Mouse (Mus musculus) spleen, embryonic (tissue): ENCODE data around the gene Mta1.

Source experiments
- CTCF ChIA-PET: fragments of 350-600 bp; sonication (Branson Sonifier 250); formaldehyde crosslinking; loops from one replicate; lab custom pipeline; 2022; lab: Charles Lee

The Mta1 gene

DNA sequence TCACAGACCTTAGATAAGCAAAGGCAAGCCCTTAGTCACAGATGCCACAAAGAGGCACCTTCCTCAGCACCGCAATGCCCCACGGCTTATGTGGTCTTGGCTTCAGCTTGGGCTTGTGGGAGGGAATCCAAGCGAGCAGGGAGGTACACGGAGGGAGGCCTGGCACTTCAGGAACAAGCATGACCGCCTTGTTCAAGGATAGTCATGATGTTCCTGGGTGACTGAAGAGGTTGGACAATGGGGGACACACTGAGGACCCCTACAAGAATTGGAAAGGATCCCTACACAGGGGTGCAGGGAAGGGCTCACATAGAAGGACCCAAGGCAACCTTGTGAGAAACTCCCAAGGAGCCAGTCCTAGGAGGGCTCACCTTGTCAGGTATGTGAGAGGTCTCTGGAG lies 1.0 kb upstream of the Mta1 start:
- CTCF ChIA-PET: interaction anchor here (0.6 to 1.0 kb wide), 2 partner anchors 59 to 73 kb away, joined by 3 to 10 read pairs; no protein-coding TSS in a partner anchor

DNA sequence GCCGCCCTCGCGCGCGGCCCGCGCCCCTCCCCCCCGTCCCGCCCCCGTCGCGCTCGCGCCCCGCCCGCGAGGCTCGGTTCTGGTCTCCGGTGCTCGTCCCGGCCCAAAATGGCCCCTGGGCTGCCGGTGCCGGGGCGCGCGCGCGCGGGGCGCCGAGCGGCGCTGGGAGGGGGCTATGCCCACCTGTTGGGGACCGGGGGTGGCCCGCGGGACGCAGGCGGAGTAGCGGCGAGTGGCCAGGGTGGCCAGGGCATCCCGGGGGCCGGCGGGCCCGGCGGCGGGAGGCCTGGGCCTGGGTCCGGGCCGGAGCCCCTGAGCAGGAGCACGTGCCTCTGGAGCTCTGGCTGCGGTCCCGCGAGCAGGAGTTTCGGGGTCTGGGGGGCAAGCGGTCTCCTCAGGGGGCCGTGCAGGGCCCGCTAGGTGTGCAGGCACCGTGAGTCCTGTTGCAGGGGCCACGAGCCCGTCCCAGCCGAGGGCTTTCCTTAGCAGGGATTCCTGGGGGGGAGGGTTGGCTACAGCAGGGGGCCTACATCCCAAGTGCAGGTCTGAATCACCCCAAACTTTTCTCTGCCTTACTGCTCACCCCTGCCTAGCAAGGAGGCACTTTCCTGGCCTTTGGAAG lies 563 bp downstream of the Mta1 start:
- CTCF ChIA-PET: no interaction called here

DNA sequence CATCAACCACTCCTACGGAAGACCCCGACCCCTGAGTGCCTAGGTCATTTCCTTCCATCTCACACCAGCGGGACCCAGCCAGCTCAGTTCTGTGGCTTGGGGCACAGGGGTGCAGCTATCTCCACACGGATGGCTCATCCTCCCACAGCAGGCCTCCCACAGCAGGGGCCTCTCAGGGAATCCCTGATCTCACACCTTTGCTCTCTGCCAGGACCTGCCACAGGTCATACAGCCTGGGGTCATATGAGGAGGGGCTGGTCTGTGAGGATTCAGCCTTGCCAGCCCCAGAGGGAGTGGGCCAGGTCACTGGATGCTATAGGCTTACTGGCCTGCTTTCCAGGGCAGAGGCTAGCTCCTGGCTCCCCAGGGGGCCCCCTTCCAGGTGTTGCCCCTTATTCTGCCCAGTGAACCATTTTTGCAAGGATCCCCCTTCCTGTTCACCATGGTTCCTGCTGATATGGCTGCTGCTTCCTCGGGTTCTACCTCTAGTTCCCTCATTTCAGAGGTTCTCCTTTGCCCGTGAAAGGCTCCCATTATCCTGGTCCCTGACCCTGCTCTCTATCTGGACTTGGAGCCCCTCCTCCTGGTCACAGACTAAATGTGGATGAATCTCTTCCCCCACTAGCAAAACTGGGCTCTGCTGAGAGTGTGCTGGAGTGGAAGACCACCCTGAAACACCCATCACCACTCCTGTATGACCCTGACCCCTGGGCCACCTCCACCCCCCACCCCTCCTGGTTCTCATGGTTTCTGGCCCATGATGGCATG lies 1.6 kb downstream of the Mta1 start:
- CTCF ChIA-PET: no interaction called here

DNA sequence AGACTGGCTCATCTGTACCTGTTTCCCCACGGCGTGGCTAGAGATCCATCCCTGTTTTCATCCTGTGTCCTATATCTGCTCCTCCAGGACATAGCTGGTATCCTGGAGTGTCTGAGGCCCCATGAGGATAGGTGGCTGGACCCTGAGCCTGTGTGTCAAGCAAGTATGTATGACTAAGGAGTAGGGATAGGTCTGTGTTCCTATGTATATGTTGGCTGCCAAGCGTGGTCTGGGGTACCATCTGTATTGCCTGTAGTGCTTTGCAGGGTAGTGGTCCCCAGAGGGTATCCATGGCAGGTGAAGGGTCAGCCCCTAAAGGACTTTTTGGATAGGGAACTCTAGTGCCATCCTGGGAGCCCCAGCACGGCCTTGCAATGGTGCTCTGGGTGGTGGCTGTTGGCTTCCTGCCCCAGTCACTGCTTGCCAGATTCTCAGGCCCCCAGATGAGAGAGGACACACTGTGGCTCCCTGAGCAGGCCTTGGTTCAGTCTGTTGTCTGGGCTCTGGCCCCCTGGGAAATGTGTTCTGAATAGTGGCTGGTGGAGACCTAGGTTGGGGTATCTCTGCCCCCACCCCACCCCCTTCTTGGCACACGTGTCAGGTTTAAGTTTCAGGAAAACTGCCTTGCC lies 2.5 kb downstream of the Mta1 start:
- CTCF ChIA-PET: no interaction called here

DNA sequence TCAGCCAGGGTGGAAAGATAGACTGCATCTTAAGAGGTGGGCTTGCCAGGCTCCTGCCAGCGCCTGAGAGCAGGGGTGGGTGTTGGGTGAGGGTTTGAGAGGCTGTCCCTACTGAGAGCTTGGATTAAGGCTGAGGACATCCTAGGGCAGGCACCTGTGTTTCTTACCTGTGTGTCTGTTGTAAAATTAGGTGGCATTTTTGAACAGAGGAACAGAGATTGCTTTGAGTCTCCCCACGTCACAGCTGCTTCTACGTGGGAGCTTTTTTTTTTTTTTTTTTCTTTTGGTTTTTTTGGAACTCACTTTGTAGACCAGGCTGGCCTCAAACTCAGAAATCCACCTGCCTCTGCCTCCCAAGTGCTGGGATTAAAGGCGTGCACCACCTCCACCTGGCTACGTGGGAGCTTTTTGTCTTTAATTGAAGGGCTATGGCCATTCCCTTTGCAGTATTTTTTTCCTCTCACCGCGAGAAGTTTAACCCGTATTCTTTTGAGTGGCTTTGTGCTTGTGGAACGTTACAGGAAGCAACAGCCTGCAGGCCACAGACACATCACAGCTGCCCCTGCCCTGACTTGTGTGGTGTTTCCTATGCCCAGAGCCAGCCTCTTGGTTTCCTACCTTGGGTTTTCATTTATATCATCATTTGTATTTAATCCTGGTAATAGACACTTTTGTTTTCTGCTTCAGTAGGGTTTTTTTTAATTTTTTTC lies 3.3 kb downstream of the Mta1 start:
- CTCF ChIA-PET: interaction anchor here (0.7 kb wide), 2 partner anchors 101 to 226 kb away, joined by 9 to 11 read pairs; no protein-coding TSS in a partner anchor

DNA sequence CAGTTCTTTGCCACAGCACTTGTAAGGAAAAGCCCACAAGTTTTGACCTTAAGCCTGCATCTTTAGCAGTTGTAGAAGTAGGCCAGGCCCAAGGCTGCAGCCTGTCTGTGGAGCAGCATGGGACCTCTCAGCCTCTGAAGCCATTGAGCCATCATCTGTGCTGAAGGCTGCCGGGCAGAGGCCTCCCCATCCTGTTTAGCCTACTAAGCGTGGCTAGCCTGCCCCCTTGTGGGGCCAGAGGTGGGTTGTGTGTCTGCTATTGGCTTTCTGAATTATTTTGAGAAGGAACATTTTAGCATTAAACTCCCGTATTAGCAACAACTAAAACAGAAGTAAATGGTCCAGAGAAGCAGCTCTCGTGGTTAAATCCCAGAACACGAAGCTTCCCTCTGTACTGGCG lies 4.4 kb downstream of the Mta1 start:
- CTCF ChIA-PET: no interaction called here

DNA sequence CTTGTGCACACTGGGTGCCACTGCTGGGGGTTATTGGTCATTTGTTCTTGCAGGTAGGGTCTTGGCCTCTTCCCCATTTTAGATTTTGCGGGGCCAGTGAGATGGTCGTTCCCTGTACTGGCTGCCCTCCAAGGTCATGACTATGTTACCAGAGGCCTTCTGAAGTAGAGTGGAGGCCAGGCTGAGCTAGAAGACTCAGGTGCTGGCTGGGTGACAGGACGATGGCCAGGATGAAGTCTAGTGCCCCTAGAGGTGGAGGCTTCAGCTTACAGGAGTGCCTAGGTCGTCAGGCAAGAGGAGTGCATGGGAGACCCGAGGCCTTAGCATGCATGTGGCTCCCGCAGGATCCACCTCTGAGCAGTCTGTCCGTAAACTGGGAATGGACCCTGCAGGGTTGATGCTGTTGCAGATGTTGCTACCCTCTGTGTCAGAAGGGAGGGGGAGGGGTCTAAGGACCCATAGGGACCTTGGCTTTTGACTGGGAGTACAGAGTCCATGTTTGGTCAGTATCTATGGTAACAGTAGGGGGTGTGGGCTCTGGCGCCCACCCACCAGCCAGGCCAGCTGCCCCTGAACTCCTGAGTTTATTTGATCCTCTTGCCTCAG lies 5.9 kb downstream of the Mta1 start:
- CTCF ChIA-PET: interaction anchor here (1.2 to 1.5 kb wide), 2 partner anchors 41 to 51 kb away, joined by 3 read pairs; no protein-coding TSS in a partner anchor

DNA sequence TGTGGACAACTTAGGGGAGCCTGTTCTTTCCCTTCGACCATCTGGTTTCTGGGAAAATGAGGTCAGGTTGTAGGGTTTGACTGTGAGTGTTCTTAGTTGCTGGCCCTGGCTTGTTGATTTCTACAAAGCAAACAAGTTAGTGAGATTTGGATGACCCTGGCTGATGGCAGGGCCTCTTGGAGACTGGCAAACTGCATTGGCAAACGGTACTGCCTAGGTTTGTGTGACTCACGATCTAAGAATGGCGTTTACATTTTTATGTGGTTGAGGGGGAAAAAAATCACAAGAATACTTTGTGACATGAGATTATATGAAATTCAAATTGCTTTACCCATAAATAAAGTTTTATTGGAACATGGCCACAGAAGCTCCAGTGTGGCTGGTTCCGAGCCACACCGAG lies 8.3 kb downstream of the Mta1 start:
- CTCF ChIA-PET: interaction anchor here (0.7 kb wide), 1 partner anchor 714 kb away, joined by 5 read pairs; no protein-coding TSS in a partner anchor

DNA sequence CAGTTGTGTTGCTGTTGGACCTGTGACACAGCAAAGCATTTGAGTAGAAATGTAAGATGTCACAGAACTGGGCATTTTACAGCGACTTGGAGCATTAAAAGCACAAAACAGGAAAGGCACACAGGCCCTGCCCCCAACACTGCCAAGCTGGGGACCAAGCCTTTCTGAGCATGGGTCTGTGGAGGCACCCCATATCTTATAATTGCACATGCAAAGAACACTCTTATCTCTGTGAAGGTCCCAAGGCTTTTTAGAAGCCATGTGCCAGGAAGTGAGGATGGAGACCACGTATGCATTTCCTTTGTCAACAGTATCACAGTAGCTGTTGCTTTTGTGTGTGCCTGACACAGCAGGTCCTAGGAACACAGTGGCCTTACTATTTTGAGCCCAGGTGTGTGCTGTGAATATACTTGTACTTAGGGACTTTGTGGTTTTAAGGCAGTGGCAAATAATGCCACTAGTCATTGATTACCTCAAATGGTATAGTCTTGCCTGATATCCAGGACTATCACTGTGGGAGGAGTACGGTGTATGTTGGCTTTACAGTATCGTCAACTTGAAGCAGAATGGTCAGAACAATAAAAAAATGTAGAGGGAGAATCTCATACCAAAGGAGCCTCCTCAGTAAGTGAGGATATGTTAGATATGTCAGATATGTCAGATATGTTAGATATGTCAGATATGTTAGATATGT lies 9.5 kb downstream of the Mta1 start:
- CTCF ChIA-PET: interaction anchor here (0.6 kb wide), 1 partner anchor 31 kb away, joined by 3 read pairs; no protein-coding TSS in a partner anchor

DNA sequence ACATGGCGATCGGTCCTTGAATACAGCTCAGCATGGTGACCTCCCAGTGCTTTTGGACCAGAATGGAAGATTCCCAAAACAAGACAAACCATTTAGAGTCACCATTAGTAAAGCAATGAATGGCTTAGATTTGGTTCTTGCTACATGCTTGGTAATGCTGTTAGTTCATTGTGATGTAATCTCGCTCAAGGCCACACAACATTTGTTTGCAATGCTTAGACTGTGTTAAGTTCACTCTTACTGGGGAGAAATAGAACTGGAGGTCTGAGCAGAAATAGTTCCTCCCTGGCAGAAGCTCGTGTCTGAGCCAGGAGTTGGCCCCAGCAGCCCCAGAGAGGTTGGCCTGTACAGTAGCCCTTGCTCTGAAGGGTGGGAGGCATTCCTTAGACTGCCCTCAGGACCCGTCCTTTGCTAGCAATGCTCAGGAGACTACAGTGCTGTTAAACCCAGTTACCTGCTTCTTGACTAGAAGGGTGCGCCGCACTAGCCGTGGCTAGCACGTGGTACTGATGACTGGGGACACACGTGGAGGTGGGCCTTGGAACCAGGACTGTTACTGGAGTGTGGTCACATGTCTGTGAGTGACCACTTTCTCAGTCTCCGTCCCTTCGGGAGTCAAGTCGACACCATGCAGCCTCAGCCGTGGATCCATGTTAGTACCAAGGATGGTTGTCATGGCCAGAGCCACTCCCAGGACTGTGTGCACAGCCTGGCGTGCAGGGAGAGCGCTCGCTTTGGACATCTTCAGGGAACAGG lies 10.6 kb downstream of the Mta1 start:
- CTCF ChIA-PET: no interaction called here

DNA sequence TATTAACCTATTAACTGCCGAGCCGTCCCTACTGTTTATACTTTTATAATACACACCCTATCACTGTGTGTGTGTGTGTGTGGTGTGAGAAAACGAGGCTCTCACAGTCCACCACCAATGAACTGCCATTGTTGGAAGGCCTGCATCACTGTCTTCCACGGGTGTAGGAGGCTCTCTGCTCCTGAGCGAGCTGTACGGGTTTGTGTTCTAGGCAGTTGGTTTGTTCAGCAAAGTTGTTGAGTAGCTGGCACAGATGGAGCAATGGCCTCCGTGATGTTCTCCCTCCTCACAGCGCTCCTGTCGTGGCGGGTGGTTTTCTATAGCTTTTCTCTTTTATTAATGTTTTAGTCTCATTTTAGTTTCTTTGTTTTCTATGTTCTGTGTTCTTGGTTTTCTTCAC lies 11.7 kb downstream of the Mta1 start:
- CTCF ChIA-PET: interaction anchor here (0.7 kb wide), 1 partner anchor 9 kb away, joined by 7 read pairs; no protein-coding TSS in a partner anchor

DNA sequence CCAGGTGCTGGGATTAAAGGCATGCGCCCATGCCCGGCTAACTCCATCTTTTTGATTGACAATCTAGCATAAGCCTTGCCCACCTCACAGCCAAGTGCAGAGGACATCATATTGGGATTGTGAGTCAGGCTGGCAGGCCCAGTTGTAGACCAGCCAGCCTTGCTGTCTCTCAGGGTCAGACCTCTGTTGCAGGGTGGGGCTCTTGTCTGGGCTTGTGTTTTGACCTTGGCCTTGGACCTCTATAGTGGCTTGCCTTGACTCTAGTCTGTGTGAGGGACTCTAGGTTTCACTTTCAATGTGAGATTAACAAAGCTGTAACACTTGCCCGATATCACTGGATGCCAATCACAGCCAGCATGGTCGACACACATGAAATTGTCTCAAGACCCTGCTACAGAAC lies 16.1 kb downstream of the Mta1 start:
- CTCF ChIA-PET: interaction anchor here (0.6 to 0.7 kb wide), 2 partner anchors 50 to 383 kb away, joined by 4 to 7 read pairs; no protein-coding TSS in a partner anchor

DNA sequence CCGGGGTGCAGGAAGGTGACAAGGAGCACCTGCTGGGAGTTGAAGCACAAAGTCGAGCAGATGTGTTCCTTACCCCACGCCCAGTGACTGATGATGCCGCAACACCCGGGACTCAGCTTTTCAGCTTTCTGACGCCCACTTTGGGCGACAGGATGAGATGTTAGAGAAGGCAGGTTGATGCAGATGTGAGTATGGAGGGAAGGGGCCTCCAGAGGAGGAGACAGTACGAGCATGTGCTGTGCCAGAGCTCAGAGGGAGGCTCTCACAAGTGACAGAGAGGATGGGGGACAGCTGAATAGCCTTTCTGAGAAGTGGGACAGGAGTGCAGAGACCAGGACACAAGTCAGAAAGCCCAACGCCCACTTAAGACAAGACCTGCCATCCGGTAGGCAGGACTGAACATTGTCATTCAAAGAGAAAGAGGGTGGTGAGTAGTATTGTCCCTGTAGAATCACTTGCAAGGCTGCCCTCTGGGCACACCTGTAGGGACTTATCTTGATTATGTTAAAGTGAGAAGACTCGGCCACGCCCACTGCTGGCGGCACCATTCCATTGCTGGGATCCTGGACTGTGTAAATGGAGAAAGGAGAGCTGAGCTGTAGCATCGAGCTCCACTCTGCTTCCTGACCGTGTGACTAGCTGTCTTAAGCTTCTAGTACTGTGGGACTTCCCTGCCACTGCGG lies 16.9 kb downstream of the Mta1 start:
- CTCF ChIA-PET: interaction anchor here (0.6 to 0.7 kb wide), 2 partner anchors 49 to 383 kb away, joined by 4 to 7 read pairs; no protein-coding TSS in a partner anchor

DNA sequence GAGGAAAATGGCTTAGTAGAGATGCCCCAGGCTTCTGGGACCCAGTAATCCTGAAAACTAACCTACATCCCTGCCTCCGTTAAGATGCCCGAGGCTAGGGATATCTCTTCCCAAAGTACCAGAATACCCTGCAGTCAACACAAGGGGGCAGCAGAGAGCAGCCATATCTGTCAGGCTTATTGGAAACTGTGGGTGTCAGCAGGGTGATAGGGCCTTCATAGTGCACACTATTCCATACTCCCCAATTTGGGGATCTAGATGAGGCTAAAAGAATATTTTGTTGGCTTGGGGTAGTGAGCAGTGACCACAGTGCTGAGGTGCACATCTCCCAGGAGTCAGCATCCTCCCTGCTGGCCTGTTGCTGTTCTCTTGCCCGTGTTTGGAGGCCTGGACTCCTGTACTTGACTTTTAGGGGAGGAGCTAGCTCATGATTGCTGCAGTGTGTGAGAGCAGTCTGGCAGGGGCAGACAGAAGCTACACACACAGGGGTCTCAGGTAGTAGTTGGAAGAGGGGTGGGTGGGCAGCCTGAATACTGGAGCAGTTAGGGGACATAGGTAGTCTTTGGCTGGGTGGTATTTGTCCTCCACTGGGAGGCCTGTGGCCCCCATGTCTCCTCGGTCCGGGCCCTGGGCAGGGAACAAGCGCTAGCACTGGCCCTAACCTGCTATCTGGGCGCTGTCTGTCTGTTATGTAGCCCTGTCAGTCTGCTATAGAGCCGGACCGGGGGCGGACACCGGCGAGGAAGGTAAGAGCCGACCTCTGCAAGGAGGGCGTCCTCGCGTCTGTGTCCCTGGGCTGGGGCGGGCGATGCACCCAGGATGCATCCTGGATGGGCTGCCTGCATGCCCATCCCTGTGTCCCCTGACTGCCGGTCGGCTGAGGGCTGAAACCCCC lies 21.7 kb downstream of the Mta1 start:
- CTCF ChIA-PET: no interaction called here

DNA sequence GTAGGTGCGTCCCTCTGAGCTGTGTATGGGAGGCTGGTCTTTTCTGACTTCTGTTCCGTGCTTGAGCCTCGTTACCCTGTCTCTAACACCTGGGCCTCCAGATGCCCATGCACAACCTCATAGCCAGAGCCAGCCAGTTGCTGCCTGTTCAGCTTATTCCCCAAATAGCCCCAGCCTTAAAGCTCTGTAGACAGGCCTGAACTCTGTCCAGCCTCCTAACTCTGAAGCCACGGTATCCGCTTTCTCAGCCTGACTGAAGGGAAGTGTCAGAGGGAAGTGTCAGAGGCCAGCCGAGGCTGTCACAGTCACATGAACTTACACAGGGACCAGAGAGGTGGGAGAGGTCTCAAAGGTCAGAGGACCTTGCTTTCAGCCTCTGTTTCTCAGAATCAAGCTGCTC lies 26.6 kb downstream of the Mta1 start:
- CTCF ChIA-PET: no interaction called here

DNA sequence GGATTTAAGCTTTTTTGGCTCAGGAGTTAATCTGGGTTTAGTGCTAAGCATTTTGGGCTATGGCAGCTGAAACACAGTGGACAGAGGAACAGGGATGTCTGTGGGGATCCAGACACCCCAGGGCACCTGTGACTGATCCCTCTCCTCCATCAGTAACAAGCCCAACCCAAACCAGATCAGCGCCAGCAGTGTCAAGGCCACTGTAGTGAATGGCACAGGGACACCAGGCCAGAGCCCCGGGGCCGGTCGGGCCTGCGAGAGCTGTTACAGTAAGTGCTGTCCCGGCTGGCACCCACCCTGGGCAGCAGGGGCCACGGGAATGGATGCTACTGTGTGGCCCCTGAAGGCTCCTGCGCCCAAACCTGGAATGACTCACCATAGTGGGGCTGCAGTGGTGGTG lies 32.7 kb downstream of the Mta1 start:
- CTCF ChIA-PET: interaction anchor here (1.5 kb wide), 1 partner anchor 9 kb away, joined by 4 read pairs; the partner anchor contains the start of gene Crip2

DNA sequence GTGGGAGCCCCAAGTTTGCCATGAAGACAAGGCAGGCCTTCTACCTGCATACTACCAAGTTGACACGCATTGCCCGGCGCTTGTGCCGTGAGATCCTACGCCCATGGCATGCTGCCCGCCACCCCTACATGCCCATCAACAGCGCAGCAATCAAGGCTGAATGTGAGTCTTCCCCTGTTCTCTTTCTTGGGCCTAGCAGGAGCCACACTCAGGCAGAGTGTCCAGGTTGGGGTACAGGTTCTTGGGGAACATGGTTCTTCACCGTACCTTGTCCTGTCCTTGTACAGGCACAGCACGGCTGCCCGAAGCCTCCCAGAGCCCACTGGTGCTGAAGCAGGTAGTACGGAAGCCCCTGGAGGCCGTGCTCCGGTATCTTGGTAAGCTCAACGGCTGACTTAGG lies 33.5 kb downstream of the Mta1 start:
- CTCF ChIA-PET: no interaction called here

DNA sequence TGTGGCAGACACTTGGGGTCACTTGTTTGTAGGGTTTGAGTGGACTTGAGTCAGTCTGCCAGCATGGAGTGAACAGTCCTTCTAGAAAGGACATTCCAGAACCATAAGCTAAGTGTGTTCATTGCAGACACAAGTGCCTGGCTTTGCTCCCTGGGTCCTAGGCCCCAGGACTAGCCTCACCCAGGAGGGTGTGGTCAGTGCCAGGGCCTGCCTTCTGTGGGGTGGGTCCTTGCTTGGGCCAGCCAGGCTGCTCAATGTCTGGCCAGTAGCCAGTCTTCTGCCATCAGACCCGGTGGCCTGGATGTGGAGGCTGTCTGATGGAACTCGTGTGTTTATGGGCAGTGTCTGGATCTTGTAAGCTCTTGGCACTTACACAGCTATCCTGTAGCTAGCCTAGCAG lies 34.5 kb downstream of the Mta1 start:
- CTCF ChIA-PET: no interaction called here
